ENCODE assay signal across 7 mouse cellular contexts in genomic region chr17:26507966-26508344, GRCm38 (mm10). TPM values are rescaled to one million over a fixed set of nuclear protein-coding genes. Genes with fewer than 3 reads are reported as not detected.
DNase-seq lines count a peak whose midpoint lies in the region; ATAC-seq lines count a peak whose summit lies in the region.

No protein-coding gene starts in this region.

- peak overlapping the region; percentile 96 for H3K9ac ChIP-seq in midbrain, embryonic 14.5 days (replicated peaks; ENCODE audit: low read length)

- peak overlapping the region; percentile 86 for H3K4me2 ChIP-seq in midbrain, embryonic 14.5 days (ENCODE audit: low read length)

- DNase-seq in adrenal gland, adult 2 months: peak; percentile 92
- peak; percentile 88 to 92 for DNase-seq in cerebellum, postnatal 25 days
- DNase-seq in frontal cortex, postnatal 36 days (ENCODE audit: low spot score in 2 of 2): peak; percentile 82 to 85
- peak; percentile 80 for DNase-seq in kidney, adult 11 months
- DNase-seq in limb, embryonic 10.5 days (ENCODE audit: low spot score): peak; percentile 82
- peak; percentile 89 for DNase-seq in midbrain, embryonic 14.5 days
- DNase-seq in spleen, adult 12 weeks (ENCODE audit: low spot score): peak; percentile 77

- H3K27ac ChIP-seq in limb, embryonic 10.5 days: peak overlapping the region; percentile 98
- H3K27ac ChIP-seq in midbrain, embryonic 14.5 days (replicated peaks; ENCODE audit: low read depth, low read length): peak overlapping the region; percentile 99

- ATAC-seq in midbrain, embryonic 14.5 days (ENCODE audit: low FRiP score, low TSS enrichment): peak; percentile 75

- H3K36me3 ChIP-seq in limb, embryonic 10.5 days: peaks cover 20% of the 10 kb centered on the region
- peaks cover 6% of the 10 kb centered on the region; the same call in 1 of the 2 replicates for H3K36me3 ChIP-seq in midbrain, embryonic 14.5 days (ENCODE audit: control insufficient read depth, insufficient read depth, low read length)

- 0 out of 2 replicates have a peak, but pooled peaks cover 9% of the 10 kb centered on the region for H3K27me3 ChIP-seq in limb, embryonic 10.5 days (ENCODE audit: low read depth, poor library complexity, severe bottlenecking)
- no peaks in the 10 kb centered on the region for H3K27me3 ChIP-seq in midbrain, embryonic 14.5 days (ENCODE audit: control insufficient read depth, insufficient read depth, low read length)

- peak overlapping the region; percentile 78 for H3K4me3 ChIP-seq in limb, embryonic 10.5 days
- H3K4me3 ChIP-seq in midbrain, embryonic 14.5 days (replicated peaks; ENCODE audit: low read depth, low read length): peak overlapping the region; percentile 75

- peaks cover 44% of the 10 kb centered on the region for H3K4me1 ChIP-seq in limb, embryonic 10.5 days
- peaks cover 38% of the 10 kb centered on the region for H3K4me1 ChIP-seq in midbrain, embryonic 14.5 days (ENCODE audit: control insufficient read depth, insufficient read depth, low read length)

- no peaks in the 10 kb centered on the region for H3K9me3 ChIP-seq in limb, embryonic 10.5 days (replicated peaks)
- H3K9me3 ChIP-seq in midbrain, embryonic 14.5 days (ENCODE audit: control insufficient read depth, low read length): no peaks in the 10 kb centered on the region

- under 1% methylated on average over 46 of the region's 46 CpGs for WGBS in limb, embryonic 10.5 days
- WGBS in midbrain, embryonic 14.5 days: under 1% methylated on average over 45 of the region's 46 CpGs

RNA-seq across cellular contexts. Expression of gene Ergic1, which starts 53.3 kb away (rescaled TPM):
- 100 to 1,000 TPM; 166 to 170 TPM for total RNA-seq in adrenal gland, adult 2 months (2021)
- 132 and 156 TPM in 2 replicates for polyA plus RNA-seq in adrenal gland, adult 2 months (2012; rRNA removed)
- 114 and 121 TPM in 2 replicates for polyA plus RNA-seq in limb, embryonic 10.5 days (2016; fragmentation: Nextera tagmentation; extraction: Ambion mirVana)
- polyA plus RNA-seq in midbrain, embryonic 14.5 days (2014; fragmentation: Nextera tagmentation; extraction: Ambion mirVana): 117 and 129 TPM in 2 replicates

RNA-seq across cellular contexts. Expression of gene Dusp1, which starts 54.0 kb away (rescaled TPM):
- total RNA-seq in adrenal gland, adult 2 months (2021): 10 to 100 TPM; 33.5 to 67.7 TPM
- polyA plus RNA-seq in adrenal gland, adult 2 months (2012; rRNA removed): 80.9 and 86.9 TPM in 2 replicates
- 23.5 and 26.1 TPM in 2 replicates for polyA plus RNA-seq in limb, embryonic 10.5 days (2016; fragmentation: Nextera tagmentation; extraction: Ambion mirVana)
- polyA plus RNA-seq in midbrain, embryonic 14.5 days (2014; fragmentation: Nextera tagmentation; extraction: Ambion mirVana): 44.2 and 45.8 TPM in 2 replicates

Comparison
In these comparisons a context has a peak if more than half of its experiments do, and no peak if none do; other contexts are left out.
1. Peak in every context shown above with its lines: DNase-seq, ATAC-seq, H3K4me3 ChIP-seq and H3K27ac ChIP-seq.